Mouse (Mus musculus) embryonic facial prominence, embryonic 11.5 days (tissue): ENCODE measurements around the gene M6pr. TPM values are rescaled to one million over a fixed set of nuclear protein-coding genes. Genes with fewer than 3 reads are reported as not detected.
"Not testable (repeated sequence)": the region's sequence is repeated elsewhere in the genome, so short reads cannot be mapped to it uniquely, and the experiment has no call there.

ENCODE experiments used
- ATAC-seq: fragments of 200-750 bp; cut with Nextera tagmentation; replicated peaks from 2 replicates; pipeline ENCODE4 v1.8.0; 2017; ENCODE audit warnings: low read depth; ENCODE audit not compliant: insufficient number of reproducible peaks, low FRiP score, low TSS enrichment
- DNase-seq: peaks from one replicate; pipeline ENCODE4 v3.0.0-alpha.2; 2015; ENCODE audit warnings: low spot score
- H3K27ac ChIP-seq: fragments of 300-500 bp; sonication (generic); replicated peaks from 2 replicates; pipeline ENCODE4 v1.5.1; 2014; ENCODE audit warnings: mild to moderate bottlenecking, low read depth, low read length, control low read depth
- H3K27me3 ChIP-seq: fragments of 300-500 bp; sonication (generic); 2 replicates; pipeline ENCODE4 v1.6.1; 2014; ENCODE audit warnings: mild to moderate bottlenecking, low read length, moderate library complexity, mixed read lengths; ENCODE audit not compliant: control insufficient read depth, insufficient read depth
- H3K36me3 ChIP-seq: fragments of 300-500 bp; sonication (generic); replicated peaks from 2 replicates; pipeline ENCODE4 v1.6.1; 2014; ENCODE audit warnings: low read depth, mild to moderate bottlenecking, low read length, moderate library complexity, mixed read lengths; ENCODE audit not compliant: control insufficient read depth, insufficient read depth
- H3K4me1 ChIP-seq: fragments of 300-500 bp; sonication (generic); 2 replicates; pipeline ENCODE4 v1.6.1; 2014; ENCODE audit warnings: low read length, mixed read lengths; ENCODE audit not compliant: control insufficient read depth, insufficient read depth
- H3K4me2 ChIP-seq: fragments of 300-500 bp; sonication (generic); 2 replicates; pipeline ENCODE4 v1.6.1; 2014; ENCODE audit warnings: low read depth, mild to moderate bottlenecking, control low read depth, low read length, moderate library complexity
- H3K4me3 ChIP-seq: fragments of 300-500 bp; sonication (generic); 2 replicates; pipeline ENCODE4 v1.5.1; 2014; ENCODE audit warnings: low read depth, low read length, control low read depth
- H3K9ac ChIP-seq: fragments of 300-500 bp; sonication (generic); replicated peaks from 2 replicates; pipeline ENCODE4 v1.6.1; 2014; ENCODE audit warnings: mild to moderate bottlenecking, control low read depth, low read length
- H3K9me3 ChIP-seq: fragments of 300-500 bp; sonication (generic); replicated peaks from 2 replicates; pipeline ENCODE4 v1.6.1; 2016; ENCODE audit warnings: mild to moderate bottlenecking, low read length, inconsistent platforms, mixed read lengths; ENCODE audit not compliant: control insufficient read depth
- WGBS: fragments of 180-500 bp; shearing (Covaris S2); extraction: QIAGEN DNeasy Blood & Tissue Kit; methylation state at CpG from one replicate; pipeline ENCODE4 v1.1.7; 2014; 5-methylcytosine and 5-hydroxymethylcytosine counted together
- polyA plus RNA-seq: library from polyadenylated mRNA; unstranded; fragments of >200 nt; fragmentation: Nextera tagmentation; extraction: Ambion mirVana; gene quantifications from 2 replicates; pipeline ENCODE4 v1.2.1, GENCODE M21; 2014

M6pr gene
- polyA plus RNA-seq, 1 experiment from 2014 or later: 85.0 TPM

DNA sequence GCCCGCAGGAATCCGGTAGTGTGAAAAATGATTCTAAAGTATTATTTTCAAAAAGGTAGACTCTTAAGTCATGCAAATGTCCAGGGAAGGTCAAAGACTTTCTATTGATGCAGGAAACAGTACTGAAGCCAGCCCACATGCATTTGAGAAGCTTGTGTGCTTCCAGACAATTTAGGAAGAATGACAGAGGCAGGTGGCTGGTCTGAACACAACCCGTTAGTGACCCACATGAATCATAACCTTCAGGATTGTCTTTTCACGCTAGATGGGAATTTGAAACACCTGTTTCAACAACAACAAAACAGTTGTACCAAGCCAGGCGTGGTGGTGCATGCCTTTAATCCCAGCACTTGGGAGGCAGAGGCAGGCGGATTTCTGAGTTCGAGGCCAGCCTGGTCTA is 37.9 kb downstream of the M6pr start:
- 78% methylated on average over 7 of the region's 7 CpGs for WGBS

DNA sequence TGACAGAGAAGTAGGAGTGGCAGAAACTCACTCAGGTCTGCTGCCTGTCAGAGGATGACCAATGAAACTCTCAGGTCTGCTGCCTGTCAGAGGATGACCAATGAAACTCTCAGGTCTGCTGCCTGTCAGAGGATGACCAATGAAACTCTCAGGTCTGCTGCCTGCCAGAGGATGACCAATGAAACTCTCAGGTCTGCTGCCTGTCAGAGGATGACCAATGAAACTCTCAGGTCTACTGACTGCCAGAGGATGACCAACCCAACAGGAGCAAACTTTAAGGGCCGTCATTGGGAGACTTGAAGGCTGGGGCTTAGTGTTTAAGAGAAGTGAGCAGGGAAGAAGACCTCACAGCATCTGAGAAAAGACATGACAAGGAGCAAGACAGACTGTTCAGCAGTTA is 38.8 kb downstream of the M6pr start:
- not testable (repeated sequence) for H3K4me2 ChIP-seq, DNase-seq, ATAC-seq, H3K4me3 ChIP-seq, H3K27ac ChIP-seq, H3K27me3 ChIP-seq, H3K36me3 ChIP-seq, H3K9me3 ChIP-seq, H3K9ac ChIP-seq, H3K4me1 ChIP-seq
- WGBS: 79% methylated on average over 1 of the region's 1 CpGs

More for the DNA sequence above, 37.9 kb downstream of the M6pr start:
- Histone ChIP-seq H3K9ac (no peak overlapping the region), H3K4me1 (no peaks in the 10 kb centered on the region), H3K27ac (no peak overlapping the region), H3K4me2 (no peak overlapping the region), H3K4me3 (no peak overlapping the region), H3K9me3 (no peaks in the 10 kb centered on the region), H3K36me3 (no peaks in the 10 kb centered on the region), H3K27me3 (no peaks in the 10 kb centered on the region)
- no peak for ATAC-seq
- no peak for DNase-seq

DNA sequence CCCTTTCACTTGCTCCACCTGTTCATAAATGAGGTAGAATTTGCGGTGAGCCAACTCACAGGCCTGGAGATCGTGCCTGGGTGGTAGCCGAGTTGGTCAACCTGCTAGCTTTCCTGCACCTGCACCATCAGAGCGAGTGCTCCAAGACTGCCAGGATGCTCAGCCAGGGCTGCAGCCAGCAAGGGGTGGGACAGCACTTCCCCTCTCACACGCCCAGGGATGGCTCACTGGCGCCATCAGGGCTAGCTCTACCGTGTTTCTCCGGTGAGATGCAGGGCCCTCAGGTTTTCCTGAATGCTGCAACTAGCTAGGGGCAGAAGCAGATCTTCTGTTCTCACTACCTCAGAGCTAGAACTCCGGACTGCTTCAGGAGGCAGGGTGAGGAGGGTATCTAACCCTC is 47.4 kb downstream of the M6pr start:
- no peak for DNase-seq
- Histone ChIP-seq H3K9me3 (no peaks in the 10 kb centered on the region), H3K4me3 (no peak overlapping the region), H3K27ac (no peak overlapping the region), H3K36me3 (no peaks in the 10 kb centered on the region), H3K9ac (no peak overlapping the region), H3K4me2 (no peak overlapping the region), H3K4me1 (no peaks in the 10 kb centered on the region), H3K27me3 (no peaks in the 10 kb centered on the region)
- no peak for ATAC-seq
- 65% methylated on average over 9 of the region's 9 CpGs for WGBS

DNA sequence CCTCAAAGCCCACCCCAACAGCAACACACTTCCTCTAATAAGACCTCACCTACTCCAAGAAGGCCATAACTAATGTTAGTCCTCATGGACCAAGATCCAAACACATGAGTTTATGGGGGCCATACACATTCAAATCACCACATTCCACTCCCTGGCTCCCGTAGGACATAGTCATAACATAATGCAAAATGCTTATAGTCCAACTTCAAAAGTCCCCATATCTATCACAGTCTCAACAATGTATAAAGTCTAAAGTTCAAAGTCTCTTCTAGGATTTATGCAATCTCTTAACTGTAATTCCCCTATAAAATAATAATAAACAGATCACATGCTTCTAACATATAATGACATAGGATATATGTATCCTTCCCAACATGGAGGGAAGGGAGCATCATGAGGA is 48.6 kb downstream of the M6pr start:
- Histone ChIP-seq H3K36me3 (no peaks in the 10 kb centered on the region), H3K27me3 (no peaks in the 10 kb centered on the region), H3K27ac (no peak overlapping the region), H3K9me3 (no peaks in the 10 kb centered on the region), H3K4me2 (no peak overlapping the region), H3K9ac (no peak overlapping the region), H3K4me1 (no peaks in the 10 kb centered on the region), H3K4me3 (no peak overlapping the region)
- DNase-seq (no peak), ATAC-seq (no peak)
- 93% methylated on average over 1 of the region's 1 CpGs for WGBS

DNA sequence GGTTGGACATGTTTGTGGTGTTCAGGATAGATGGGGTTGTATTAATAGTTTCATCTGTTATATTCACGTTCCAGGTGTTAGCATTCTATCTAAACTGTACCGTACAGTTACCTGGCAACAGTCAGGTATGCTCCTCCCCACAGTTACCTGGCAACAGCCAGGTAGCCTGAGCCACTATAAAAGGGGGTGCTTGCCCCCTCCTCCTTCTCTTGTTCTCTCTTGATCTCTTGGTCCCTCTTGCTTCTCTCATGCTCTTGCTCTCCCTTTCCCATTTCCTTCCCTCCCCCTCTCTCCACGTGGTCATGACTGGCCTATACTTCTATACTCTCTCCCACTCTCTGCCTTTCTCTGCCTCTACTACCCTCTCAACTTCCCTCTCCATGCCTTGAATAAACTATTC is 57.2 kb downstream of the M6pr start:
- DNase-seq (no peak), ATAC-seq (no peak)
- no peak overlapping the region for H3K4me3 ChIP-seq
- no peak overlapping the region for H3K9ac ChIP-seq
- H3K27ac ChIP-seq: no peak overlapping the region
- no peak overlapping the region for H3K4me2 ChIP-seq
- H3K9me3 ChIP-seq: no peaks in the 10 kb centered on the region
- H3K27me3 ChIP-seq: no peaks in the 10 kb centered on the region
- H3K4me1 ChIP-seq: no peaks in the 10 kb centered on the region
- 61% methylated on average over 3 of the region's 3 CpGs for WGBS
- no peaks in the 10 kb centered on the region for H3K36me3 ChIP-seq

DNA sequence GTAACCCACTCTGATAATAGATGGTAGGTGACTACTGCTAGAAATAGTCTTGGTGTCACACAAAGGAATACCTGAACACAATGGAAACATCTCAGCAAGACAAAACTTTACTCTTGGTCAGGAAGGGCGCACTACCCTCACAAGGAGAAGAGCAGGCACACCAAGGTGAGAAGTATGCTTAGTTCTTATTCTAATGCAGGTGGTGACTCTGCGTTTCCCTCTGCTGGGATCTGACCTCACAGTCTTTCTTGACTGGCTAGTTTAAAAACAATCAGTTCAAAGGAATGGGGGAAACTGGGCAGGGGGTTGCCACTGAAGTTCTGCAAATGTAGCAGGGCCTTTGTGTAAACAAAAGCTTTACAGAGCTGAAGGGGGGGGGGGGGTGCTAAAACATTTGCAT is 57.8 kb downstream of the M6pr start:
- no peaks in the 10 kb centered on the region for H3K36me3 ChIP-seq
- no peak overlapping the region for H3K27ac ChIP-seq
- H3K4me3 ChIP-seq: no peak overlapping the region
- H3K9ac ChIP-seq: no peak overlapping the region
- ATAC-seq (no peak), DNase-seq (no peak)
- no peak overlapping the region for H3K4me2 ChIP-seq
- no peaks in the 10 kb centered on the region for H3K4me1 ChIP-seq
- H3K9me3 ChIP-seq: no peaks in the 10 kb centered on the region
- H3K27me3 ChIP-seq: no peaks in the 10 kb centered on the region
- WGBS: 47% methylated on average over 2 of the region's 2 CpGs

DNA sequence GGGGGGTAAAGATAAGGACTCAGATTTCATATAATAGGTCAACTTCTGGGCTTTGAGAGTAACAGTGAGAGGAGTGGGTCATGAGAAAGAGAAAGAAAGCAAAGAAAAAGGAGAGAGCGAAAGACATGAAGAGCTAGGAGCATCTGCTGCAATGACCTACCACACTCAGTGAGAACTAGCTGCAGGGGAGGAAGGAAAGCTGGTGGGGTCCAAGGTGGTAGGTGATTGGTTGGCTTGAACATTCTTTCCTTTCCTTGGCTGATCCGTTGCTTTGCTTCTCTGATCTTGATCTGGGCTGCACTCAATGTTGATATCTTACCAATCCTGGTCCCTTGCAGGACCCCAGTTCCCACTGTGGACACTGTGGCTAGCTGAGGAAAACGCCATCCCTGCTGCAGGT is 58.5 kb downstream of the M6pr start:
- Histone ChIP-seq H3K4me2 (no peak overlapping the region), H3K9me3 (no peaks in the 10 kb centered on the region), H3K36me3 (no peaks in the 10 kb centered on the region), H3K27me3 (no peaks in the 10 kb centered on the region), H3K4me1 (no peaks in the 10 kb centered on the region), H3K4me3 (no peak overlapping the region), H3K27ac (no peak overlapping the region), H3K9ac (no peak overlapping the region)
- DNase-seq (no peak), ATAC-seq (no peak)
- WGBS: 50% methylated on average over 3 of the region's 3 CpGs
